ENCODE assay signal across 16 mouse cellular contexts in genomic region chr15:100881385-100881784, GRCm38 (mm10). TPM values are rescaled to one million over a fixed set of nuclear protein-coding genes. Genes with fewer than 3 reads are reported as not detected.
"Had no signal": no experiment of that assay in that cellular context is flagged by ENCODE, and none has a peak within 500 bp of the region (broad histone marks: within the 10 kb centered on the region; RNA-seq: fewer than 3 reads in every experiment).

No protein-coding gene starts in this region.

- H3K27me3 ChIP-seq: midbrain, embryonic 13.5 days; midbrain, embryonic 15.5 days; neural tube, embryonic 12.5 days; stomach, embryonic 15.5 days had no signal

- H3K36me3 ChIP-seq: midbrain, embryonic 10.5 days; midbrain, embryonic 13.5 days; midbrain, embryonic 15.5 days; neural tube, embryonic 12.5 days; stomach, embryonic 15.5 days had no signal

- H3K9me3 ChIP-seq: midbrain, embryonic 10.5 days; midbrain, embryonic 13.5 days; midbrain, embryonic 15.5 days; neural tube, embryonic 12.5 days; stomach, embryonic 15.5 days had no signal

- H3K27ac ChIP-seq: midbrain, embryonic 10.5 days; midbrain, embryonic 13.5 days; midbrain, embryonic 15.5 days; neural tube, embryonic 12.5 days; stomach, embryonic 15.5 days; stomach, postnatal 0 days had no signal

- H3K9ac ChIP-seq: lung, embryonic 14.5 days; midbrain, embryonic 13.5 days; midbrain, embryonic 15.5 days; neural tube, embryonic 12.5 days; stomach, embryonic 15.5 days had no signal

- H3K4me2 ChIP-seq: lung, embryonic 14.5 days; midbrain, embryonic 13.5 days; midbrain, embryonic 15.5 days; neural tube, embryonic 12.5 days; stomach, embryonic 15.5 days had no signal

- H3K4me1 ChIP-seq: stomach, embryonic 15.5 days had no signal

- H3K4me3 ChIP-seq: midbrain, embryonic 10.5 days; midbrain, embryonic 13.5 days; midbrain, embryonic 15.5 days; neural tube, embryonic 12.5 days; stomach, embryonic 15.5 days had no signal

- ATAC-seq: midbrain, embryonic 13.5 days; midbrain, embryonic 15.5 days had no signal

- DNase-seq: lung, adult 18-20 months; lung, embryonic 14.5 days; lung, postnatal 10 days; lung, postnatal 4 days; right cerebral cortex, postnatal 25 days; thymus, adult 2 months; thymus, postnatal 25 days; thymus, postnatal 4 days had no signal

RNA-seq across cellular contexts. Expression of gene Scn8a, which starts 11.7 kb away (rescaled TPM):
- total RNA-seq: megakaryocyte-erythroid progenitor cell, adult 5-6 weeks; monocyte, adult 5-6 weeks had no signal
